Mouse (Mus musculus): ENCODE measurements around the gene Figla.

The Figla gene

GRCm38 (mm10) chr6:86029323-86029713, 13.3 kb downstream of the Figla start:
- peak in 1 of 2 experiments; percentile 64 for DNase-seq

- DNase-seq = peak; percentile 45 to 65
Measured at GRCm38 (mm10) chr6:86031527-86031926, 15.6 kb downstream of the Figla start.

DNA sequence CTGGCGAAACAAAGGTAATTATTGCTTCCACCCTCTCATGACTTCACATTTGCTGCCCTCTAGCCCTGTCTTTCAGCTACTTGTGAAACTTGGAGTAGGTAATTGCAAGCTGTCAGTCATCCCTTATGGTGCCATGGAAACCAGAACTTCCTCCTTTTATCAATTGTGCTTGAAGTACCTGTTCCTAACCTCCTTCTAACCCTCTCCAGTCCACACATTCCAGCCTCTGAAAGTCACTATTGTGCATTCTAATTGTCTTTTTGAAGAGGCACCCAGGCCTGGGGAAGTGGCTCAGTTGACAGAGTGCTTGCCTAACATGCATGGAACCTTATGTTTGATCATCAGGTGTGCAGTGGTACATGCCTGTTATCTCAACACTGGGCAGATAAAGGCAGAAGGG, 17.7 kb downstream of the Figla start:
- no peak for DNase-seq

DNA sequence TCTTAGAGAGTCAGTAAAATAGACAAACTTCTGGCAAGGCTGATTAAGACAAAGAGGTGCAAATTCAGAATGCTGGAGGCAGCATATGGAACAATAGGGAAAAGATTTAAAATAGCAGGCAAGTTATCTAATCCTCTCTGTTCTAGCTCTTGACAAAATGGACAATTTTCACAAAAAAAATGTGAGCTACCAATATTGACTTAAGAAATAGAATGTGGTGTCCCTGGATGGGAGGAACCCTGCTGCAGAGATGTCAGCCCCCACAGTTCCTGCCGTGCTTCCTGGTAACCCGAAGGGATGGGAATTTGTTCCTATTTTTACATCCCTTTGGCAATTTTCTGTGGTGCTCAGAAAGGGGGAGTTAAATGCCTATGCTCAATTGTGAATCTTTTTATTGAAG, 22.9 kb downstream of the Figla start:
- no peak for DNase-seq

DNA sequence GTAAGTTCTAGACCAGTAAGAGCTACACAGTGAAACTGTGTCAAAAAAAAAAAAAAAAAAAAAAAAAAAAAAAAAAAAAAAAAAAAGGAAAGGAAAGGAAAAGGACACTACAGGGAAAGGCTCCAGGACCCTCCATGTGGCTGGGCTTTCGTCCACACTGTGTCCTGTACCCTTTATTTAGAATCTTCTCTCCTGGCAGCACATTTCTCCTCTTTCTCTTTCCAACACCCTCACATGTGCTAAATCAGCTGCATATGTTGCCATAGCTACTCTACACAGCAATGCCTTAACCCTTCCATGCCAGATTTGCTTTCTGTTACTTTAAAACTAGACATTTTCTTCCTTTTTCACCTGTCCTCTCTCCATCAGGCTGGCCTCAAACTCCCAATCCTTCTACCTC, 24.2 kb downstream of the Figla start:
- DNase-seq = peak in 1 of 2 experiments; percentile 53

GRCm38 (mm10) chr6:86047510-86047909, 31.5 kb downstream of the Figla start:
- DNase-seq = no peak

DNA sequence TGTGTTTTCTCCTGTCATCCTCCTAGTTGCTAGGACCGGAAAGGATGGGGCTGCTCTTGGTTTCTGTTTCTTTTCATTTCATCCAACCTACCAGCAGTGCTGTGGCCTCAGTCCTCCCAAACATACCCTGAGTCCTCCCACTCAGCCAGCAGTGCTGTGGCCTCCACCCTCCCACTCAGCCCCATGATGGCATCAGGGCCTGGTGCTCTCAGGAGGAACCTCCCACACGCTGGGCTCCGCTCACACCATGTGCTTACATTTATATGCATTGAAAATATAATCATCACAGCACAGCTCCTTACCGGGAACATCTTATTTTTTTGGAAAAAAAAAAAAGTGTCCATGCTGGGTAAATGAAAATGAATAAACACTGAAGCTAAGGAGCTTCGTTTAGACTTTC, 32.5 kb downstream of the Figla start:
- no peak for DNase-seq

DNA sequence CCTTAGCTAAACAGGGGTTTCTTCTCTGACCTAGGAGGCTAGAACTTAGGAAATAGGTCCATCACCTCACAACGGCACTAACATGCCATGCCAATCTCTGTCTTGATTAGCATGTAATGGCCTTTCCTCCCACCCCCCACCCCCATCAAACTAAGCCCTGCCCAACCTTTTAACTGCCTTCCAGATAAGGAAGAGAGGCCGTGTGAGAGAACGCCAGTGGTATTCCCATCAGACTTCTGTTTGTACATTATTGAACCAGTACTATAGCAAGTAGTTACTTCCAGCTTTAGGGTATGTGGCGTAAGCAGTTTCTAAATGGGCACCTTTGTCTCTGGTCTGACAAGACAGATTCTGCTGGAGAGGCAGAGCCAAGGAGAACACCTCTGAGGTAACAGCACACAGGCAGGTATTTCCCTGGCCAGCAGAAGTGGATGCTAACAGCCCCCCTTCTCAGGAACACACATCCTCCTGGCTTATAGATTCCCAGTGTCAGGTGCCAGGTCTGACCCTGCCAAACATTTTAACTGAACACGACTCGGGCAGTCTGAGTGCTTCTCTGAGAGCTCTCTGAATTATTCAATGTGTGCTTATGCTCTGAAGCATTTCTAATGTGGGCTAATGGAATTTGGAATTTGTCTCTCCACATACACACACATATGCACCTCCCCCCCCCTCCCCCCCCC, 34.8 kb downstream of the Figla start:
- no peak for DNase-seq

GRCm38 (mm10) chr6:86052032-86052459, 36.1 kb downstream of the Figla start:
- peak; percentile 40 to 55 for DNase-seq

DNA sequence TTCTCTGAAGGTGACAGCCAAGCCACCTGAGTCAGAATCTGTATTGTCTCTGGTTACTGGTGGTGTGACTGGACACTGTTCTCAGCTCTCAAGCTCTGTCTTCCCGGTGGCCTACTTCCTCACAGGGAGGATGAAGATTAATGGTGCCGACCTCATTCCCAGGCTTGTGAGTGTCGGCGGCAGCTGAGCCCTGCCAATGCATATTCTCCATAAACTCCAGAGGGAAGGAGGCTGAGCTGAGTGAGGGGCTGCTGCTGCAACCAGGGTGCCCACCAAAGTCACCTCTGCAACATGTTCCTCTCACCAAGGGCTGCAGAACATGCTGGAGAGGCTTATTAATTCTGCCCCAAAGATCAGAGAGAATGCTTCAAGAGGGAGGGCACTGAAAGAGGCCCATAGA, 36.6 kb downstream of the Figla start:
- DNase-seq = no peak

GRCm38 (mm10) chr6:86053099-86053498, 37.1 kb downstream of the Figla start:
- no peak for DNase-seq

- no peak for DNase-seq
Measured at GRCm38 (mm10) chr6:86053594-86053993, 37.6 kb downstream of the Figla start.

- no peak for DNase-seq
Measured at GRCm38 (mm10) chr6:86058475-86058874, 42.5 kb downstream of the Figla start.

GRCm38 (mm10) chr6:86059151-86059853, 43.3 kb downstream of the Figla start:
- DNase-seq = no peak

DNA sequence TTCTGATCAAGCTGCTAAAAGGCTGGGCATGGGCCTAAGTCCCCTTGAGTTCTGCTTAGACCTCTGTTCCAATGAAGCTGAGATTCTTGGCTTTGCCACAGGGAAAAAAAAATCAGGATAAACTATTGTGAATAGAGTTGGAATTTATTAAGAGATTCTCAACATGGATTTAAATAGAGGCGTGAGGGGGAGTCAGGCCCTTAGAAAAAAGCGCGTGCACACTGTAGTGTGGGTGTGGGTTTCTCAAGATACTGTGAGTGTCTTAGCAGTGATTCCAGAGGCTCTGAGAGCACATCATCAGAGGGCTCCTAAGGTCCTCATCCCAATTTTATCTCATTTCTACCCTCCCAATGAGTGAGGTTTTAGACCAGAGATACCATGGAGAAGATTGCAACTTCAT, 44.2 kb downstream of the Figla start:
- DNase-seq = no peak

DNA sequence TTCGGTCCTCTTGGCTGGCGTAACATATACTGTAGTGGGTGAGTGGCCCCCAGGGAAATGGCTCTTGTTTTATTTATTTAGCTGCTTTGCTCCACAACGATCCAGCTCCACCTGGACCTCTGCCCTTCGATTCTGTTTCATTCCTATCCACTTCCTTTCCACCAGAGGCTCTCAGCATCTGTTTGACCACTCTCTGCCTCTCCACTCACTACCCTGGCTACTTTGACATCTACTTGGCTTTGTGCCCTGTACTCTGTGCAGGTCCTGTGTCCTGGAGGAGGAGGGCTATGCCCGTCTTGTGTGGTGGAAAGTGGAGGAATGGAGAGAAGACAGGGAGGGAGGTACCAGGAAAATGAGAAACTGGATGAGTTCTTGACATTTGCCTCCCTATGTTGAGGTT, 46.3 kb downstream of the Figla start:
- no peak for DNase-seq

- DNase-seq = no peak
Measured at GRCm38 (mm10) chr6:86062684-86063083, 46.7 kb downstream of the Figla start.

DNA sequence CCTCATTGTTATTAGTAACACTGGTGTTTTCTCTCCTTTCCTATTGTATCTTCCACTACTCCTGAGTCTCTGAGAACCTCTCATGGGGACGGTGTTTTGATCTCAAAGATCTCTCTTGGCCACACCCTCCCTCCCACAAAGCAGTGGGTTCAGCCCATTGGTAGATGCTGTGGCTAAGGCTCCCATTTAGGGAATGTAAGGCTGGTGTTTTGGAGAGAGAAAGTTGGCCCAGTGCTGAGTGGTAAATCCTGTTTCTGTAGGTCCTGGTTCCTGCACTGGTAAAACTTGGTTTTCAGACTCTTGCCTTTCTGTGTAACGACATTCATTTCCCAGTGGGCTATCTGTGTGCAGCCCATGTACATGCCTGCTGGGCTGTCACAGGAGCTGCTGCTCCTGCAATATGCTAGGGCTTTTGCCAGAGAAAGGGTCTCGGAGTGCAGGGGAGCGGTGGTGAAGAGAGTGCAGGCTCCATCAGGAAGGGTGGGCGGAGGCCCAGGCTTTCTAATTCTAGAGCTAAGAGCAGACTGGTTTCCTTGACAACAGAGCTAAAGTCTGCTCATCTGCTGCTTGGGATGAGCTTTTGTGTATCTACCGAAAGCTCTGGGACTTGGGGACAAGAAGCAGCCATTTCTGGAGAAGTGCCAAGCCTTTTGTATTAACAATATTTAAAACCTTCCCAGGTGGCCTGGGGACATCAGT, 48.5 kb downstream of the Figla start:
- no peak for DNase-seq

DNA sequence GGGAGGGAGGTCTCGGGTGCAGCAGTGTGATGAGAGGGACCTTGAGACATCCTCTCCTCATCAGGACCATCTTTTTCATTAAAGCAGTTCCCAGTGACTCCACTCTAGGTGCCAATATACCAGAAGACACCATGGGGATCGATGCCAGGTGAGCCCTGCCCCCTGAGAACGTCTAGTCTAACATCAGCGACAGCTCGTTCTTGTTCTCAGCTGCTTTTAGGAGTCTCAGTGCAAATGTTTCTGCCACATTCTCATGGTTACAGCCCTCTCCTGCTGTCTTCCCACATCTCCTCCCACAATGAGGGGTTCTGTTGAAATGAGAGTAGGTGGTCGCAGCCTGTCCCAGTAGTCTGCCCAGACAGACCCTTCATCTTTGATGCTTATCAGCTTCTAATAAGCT, 50.8 kb downstream of the Figla start:
- DNase-seq = no peak

GRCm38 (mm10) chr6:86067145-86067544, 51.2 kb downstream of the Figla start:
- DNase-seq = no peak

- DNase-seq = no peak
Measured at GRCm38 (mm10) chr6:86069009-86069408, 53.0 kb downstream of the Figla start.

DNA sequence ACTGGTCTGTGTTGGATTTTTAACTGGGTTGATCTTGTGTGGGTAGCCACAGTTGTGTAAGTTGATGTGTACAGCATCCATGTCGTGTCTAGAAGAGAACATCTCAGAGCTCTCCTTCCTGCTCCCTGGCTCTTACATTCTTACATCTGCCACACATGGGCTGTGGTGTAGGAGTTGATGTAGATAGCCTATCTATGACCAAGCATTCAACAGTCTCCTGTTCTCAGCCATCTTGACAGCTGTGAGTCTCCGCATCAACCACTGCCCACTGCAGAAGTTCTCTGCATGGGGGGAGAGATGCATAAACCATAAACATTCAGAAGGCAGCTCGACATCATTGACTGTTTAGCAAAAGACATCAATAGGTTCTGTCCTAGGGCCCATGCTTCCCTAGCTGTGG, 53.9 kb downstream of the Figla start:
- no peak for DNase-seq

DNA sequence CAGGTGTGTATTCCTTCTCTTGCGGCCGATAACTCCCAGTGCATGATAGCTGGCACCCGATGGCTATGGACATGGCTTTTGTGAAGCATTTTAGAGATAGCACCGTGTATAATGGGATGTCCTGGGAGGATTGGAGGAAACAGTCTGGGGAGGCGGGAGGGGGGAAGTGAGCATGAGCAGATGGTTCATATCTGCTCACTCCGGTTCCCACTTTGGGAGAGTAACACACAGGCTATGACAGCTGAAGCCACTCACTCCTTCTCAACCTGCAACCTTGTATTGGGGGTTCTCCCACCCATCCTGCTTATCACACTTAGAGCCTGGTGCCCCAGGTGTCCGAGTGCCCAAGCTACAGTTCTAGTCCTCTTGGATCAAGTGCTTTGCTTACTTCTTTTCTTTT, 54.3 kb downstream of the Figla start:
- peak in 1 of 2 experiments; percentile 47 for DNase-seq

All from cerebellum, postnatal 25 days (tissue).